Mouse (Mus musculus) stomach, embryonic 15.5 days (tissue): ENCODE measurements around the gene C730034F03Rik. TPM values are rescaled to one million over a fixed set of nuclear protein-coding genes. Genes with fewer than 3 reads are reported as not detected.

Source experiments
- ATAC-seq: fragments of 200-750 bp; cut with Nextera tagmentation; 2 replicates; pipeline ENCODE4 v1.8.0; 2017; ENCODE audit warnings: low read depth, moderate number of reproducible peaks, moderate TSS enrichment; ENCODE audit not compliant: insufficient read depth, low FRiP score
- H3K27ac ChIP-seq: fragments of 300-500 bp; sonication (generic); 2 replicates; pipeline ENCODE4 v1.5.1; 2015; ENCODE audit warnings: mild to moderate bottlenecking, inconsistent platforms
- H3K27me3 ChIP-seq: fragments of 300-500 bp; sonication (generic); replicated peaks from 2 replicates; pipeline ENCODE4 v1.6.1; 2015; ENCODE audit warnings: inconsistent platforms
- H3K36me3 ChIP-seq: fragments of 300-500 bp; sonication (generic); 2 replicates; pipeline ENCODE4 v1.6.1; 2015; ENCODE audit warnings: inconsistent platforms
- H3K4me1 ChIP-seq: fragments of 300-500 bp; sonication (generic); 2 replicates; pipeline ENCODE4 v1.6.1; 2015; ENCODE audit warnings: inconsistent platforms
- H3K4me2 ChIP-seq: fragments of 300-500 bp; sonication (generic); 2 replicates; pipeline ENCODE4 v1.6.1; 2015; ENCODE audit warnings: mild to moderate bottlenecking, inconsistent platforms
- H3K4me3 ChIP-seq: fragments of 300-500 bp; sonication (generic); replicated peaks from 2 replicates; pipeline ENCODE4 v1.5.1; 2015; ENCODE audit warnings: inconsistent platforms
- H3K9ac ChIP-seq: fragments of 300-500 bp; sonication (generic); 2 replicates; pipeline ENCODE4 v1.6.1; 2015; ENCODE audit warnings: inconsistent platforms
- H3K9me3 ChIP-seq: fragments of 300-500 bp; sonication (generic); 2 replicates; pipeline ENCODE4 v1.6.1; 2016; ENCODE audit warnings: inconsistent platforms
- WGBS: fragments of 180-500 bp; shearing (Covaris S2); methylation state at CpG from one replicate; pipeline ENCODE4 v1.1.7; 2015; 5-methylcytosine and 5-hydroxymethylcytosine counted together
- polyA plus RNA-seq: library from polyadenylated mRNA; unstranded; fragments of >200 nt; fragmentation: Nextera tagmentation; extraction: Ambion mirVana; gene quantifications from 2 replicates; pipeline ENCODE4 v1.2.1, GENCODE M21; 2015

Gene C730034F03Rik
- polyA plus RNA-seq, 1 experiment from 2014 or later: 4.2 TPM

DNA sequence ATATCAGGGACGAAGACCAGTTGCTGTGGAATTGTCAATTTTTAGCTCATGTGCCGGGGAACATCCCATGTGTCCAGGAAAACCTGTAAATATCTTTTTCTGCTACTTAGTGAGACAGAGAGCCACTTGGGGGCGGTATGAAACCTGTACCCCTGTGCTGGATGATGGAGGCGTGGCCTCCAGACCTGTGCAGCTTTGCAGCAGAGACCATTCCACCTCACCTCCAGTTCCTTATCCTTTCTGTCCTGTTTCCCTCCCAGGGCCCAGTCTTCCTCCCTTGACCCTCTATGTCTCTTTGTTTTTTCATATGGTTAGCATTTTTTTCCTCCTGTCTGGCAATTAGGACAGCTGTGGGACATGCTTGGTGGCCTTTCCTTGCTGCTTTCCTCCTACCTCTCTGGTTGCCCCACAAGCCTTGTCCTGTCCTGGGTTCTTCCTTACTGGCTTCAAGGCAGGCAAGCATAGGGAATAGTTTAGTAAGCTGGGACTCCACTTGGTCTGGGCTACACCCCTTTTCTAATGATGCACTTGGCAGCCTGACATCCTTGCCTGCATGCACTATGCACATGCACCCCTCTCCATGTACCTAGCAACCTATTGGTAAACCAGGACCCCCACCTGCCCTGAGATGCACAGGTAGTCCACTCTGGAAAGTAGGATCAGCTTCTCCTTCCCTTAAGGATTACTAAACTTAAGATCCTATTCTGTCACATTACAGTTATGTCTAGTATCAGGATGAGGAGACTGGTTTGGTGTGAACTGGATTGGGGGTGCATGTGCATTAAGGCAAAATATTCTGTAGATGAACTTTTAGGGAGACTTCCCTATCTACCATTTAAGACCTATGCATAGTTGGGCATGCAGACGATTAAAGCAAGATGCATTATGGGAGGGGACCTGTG is 34.2 kb downstream of the C730034F03Rik start:
- Histone ChIP-seq H3K4me1 (no peaks in the 10 kb centered on the region), H3K9me3 (no peaks in the 10 kb centered on the region), H3K27ac (no peak overlapping the region), H3K9ac (no peak overlapping the region), H3K36me3 (no peaks in the 10 kb centered on the region), H3K27me3 (no peaks in the 10 kb centered on the region; the same call in 1 of the 2 replicates), H3K4me3 (no peak overlapping the region), H3K4me2 (no peak overlapping the region)
- no peak for ATAC-seq
- 44% methylated on average over 5 of the region's 5 CpGs for WGBS

DNA sequence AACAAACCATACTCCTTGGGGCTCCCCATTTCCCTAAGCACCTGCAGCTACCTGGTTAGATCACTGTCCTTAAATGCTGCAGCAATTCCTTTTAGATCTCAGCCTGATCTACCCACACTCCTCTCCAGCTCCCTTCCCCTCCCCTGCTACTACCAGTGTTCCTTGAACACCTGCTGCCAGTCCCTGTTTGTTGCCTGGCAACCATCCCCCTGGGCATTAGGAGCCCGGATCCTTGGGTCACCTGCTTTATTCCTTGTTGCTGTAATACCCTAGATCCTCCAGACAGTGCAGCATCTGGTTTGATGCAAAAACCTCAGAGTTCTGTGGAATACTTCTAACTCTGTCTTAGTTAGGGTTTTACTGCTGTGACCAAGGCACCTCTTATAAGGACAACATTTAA is 35.7 kb downstream of the C730034F03Rik start:
- no peak overlapping the region for H3K4me2 ChIP-seq
- H3K27ac ChIP-seq: no peak overlapping the region
- WGBS: 14% methylated on average over 1 of the region's 1 CpGs
- no peak overlapping the region for H3K9ac ChIP-seq
- H3K36me3 ChIP-seq: no peaks in the 10 kb centered on the region
- no peaks in the 10 kb centered on the region; the same call in 1 of the 2 replicates for H3K27me3 ChIP-seq
- H3K4me3 ChIP-seq: no peak overlapping the region
- no peaks in the 10 kb centered on the region for H3K4me1 ChIP-seq
- H3K9me3 ChIP-seq: no peaks in the 10 kb centered on the region
- no peak for ATAC-seq

DNA sequence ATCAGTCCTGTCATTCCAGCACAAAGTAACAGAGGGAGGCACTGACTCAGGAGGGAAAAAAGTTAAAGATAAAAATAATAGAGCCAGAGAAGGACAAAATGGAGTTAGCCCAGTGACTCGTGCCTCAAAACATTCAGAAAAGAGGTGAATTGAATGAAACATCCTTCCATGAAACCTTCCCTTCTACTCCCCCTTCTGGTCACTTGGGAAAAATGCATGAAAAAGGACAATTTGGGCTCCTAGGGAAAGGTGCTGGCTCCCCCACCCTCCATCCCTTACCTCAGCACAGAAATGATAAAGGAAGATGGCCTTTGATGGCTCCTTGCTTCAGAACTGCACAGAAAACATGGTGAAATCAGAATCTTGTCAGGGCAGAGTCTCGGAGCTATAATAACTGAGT is 39.2 kb downstream of the C730034F03Rik start:
- no peaks in the 10 kb centered on the region for H3K4me1 ChIP-seq
- H3K4me2 ChIP-seq: no peak overlapping the region
- H3K4me3 ChIP-seq: no peak overlapping the region
- H3K9me3 ChIP-seq: no peaks in the 10 kb centered on the region
- no peaks in the 10 kb centered on the region for H3K36me3 ChIP-seq
- ATAC-seq: no peak
- no peak overlapping the region for H3K27ac ChIP-seq
- H3K27me3 ChIP-seq: no peaks in the 10 kb centered on the region; the same call in 1 of the 2 replicates
- no peak overlapping the region for H3K9ac ChIP-seq
- WGBS: 29% methylated on average over 2 of the region's 2 CpGs

DNA sequence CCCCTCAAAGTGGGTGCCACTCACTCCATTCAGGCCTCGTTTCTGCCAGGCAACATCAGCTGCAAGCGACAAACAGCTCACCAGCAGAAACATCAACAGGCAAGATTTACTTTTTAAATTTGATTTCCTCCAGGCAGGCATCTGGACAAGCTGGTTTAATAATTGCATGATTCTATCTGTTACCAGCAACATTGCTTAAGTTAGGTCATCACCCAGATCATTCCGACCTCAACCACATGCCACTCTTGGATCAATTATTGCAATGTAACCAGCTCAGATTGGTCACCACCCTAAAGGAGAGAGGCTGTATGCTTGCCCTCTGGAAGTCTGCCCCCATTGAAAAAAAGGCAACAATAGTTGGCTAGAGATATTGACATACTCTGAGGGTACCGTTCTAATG is 42.1 kb downstream of the C730034F03Rik start:
- Histone ChIP-seq H3K9ac (no peak overlapping the region), H3K4me1 (peaks cover 9% of the 10 kb centered on the region)
- ATAC-seq: no peak

DNA sequence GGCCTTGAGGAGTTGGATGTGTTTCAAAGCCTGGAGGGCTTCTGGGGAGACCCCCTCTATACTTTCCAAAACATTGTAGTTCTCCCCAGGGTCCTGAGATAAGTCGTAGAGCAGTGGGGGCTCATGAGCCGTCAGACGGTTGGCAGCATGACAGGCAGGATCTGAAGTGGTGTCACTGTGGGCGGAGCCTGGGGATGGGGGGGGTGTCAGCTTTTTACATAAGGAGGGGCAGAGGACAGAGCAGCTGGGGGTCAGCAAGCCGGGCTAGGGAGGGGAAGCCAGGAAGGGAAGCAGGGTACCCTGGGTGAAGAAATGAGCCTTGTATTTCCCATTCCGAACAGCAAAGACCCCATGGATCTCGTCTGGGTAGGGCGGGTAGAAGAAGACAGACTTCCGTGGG is 44.0 kb downstream of the C730034F03Rik start:
- Histone ChIP-seq H3K27me3 (no peaks in the 10 kb centered on the region), H3K4me3 (no peak overlapping the region), H3K9ac (no peak overlapping the region), H3K4me2 (no peak overlapping the region), H3K27ac (no peak overlapping the region), H3K36me3 (no peaks in the 10 kb centered on the region), H3K4me1 (peaks cover 10% of the 10 kb centered on the region), H3K9me3 (no peaks in the 10 kb centered on the region)
- no peak for ATAC-seq
- WGBS: 77% methylated on average over 9 of the region's 9 CpGs

More for the DNA sequence above, 42.1 kb downstream of the C730034F03Rik start:
- Histone ChIP-seq H3K4me3 (no peak overlapping the region), H3K9me3 (no peaks in the 10 kb centered on the region), H3K4me2 (no peak overlapping the region), H3K27me3 (no peaks in the 10 kb centered on the region; the same call in 1 of the 2 replicates), H3K36me3 (no peaks in the 10 kb centered on the region), H3K27ac (no peak overlapping the region)
- whole genome bisulfite sequencing: 84% methylated on average over 4 of the region's 4 CpGs

DNA sequence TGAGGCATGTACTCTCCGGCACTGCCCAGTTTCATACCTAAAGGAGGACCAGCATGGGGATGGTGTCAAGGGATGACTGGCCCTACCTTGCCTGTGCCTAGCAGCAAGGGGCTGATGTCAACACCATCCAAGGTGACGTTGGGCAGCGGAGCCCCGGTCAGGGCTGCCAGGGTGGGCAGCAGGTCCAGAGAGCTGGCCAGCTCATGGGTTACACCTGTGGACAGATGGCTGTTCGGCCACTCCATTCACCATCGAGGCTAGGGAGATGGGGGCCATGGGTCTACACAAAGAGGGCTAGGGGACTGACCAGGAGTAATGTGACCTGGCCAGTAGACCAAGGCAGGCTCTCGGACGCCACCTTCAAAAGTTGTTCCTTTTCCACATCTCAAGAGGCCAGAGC is 44.5 kb downstream of the C730034F03Rik start:
- no peak overlapping the region for H3K9ac ChIP-seq
- H3K4me3 ChIP-seq: no peak overlapping the region
- no peaks in the 10 kb centered on the region for H3K27me3 ChIP-seq
- no peak overlapping the region for H3K4me2 ChIP-seq
- H3K9me3 ChIP-seq: no peaks in the 10 kb centered on the region
- no peak overlapping the region for H3K27ac ChIP-seq
- H3K36me3 ChIP-seq: no peaks in the 10 kb centered on the region
- peaks cover 10% of the 10 kb centered on the region for H3K4me1 ChIP-seq
- no peak for ATAC-seq
- 97% methylated on average over 8 of the region's 8 CpGs for WGBS

DNA sequence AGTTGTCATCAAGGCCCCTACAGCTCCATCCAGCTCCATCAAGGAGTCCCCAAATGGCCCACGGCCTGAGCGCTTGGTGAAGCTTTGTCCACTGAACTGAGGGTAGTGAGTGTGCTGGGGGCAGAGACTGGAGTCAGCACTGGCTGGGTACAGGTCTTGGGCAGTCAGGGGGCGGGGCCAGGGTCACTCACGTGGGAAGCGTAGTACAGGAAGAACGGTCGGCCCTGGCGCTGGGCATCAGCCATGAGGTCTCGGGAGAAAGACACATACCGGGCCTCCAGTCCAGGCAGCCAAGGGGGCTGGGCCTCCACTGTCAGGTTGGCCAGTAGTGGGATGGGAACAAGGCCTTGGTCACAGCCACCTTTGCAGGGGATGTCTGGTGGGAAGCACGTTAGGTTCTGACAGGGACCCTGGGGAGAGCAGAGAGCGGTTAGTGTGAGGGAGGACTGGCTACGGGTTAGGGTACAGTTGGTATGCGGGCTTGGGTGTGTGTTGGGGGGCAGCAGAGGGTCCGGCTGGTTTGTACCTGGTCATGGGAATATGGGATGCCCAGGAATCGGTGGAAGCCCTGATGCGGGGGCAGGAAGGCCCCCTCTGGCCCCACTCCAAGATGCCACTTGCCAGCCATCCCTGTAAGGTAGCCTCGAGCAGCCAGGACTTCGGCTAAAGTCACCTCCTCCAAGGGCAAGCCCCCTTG is 45.4 kb downstream of the C730034F03Rik start:
- no peak overlapping the region for H3K9ac ChIP-seq
- WGBS: 94% methylated on average over 19 of the region's 19 CpGs

DNA sequence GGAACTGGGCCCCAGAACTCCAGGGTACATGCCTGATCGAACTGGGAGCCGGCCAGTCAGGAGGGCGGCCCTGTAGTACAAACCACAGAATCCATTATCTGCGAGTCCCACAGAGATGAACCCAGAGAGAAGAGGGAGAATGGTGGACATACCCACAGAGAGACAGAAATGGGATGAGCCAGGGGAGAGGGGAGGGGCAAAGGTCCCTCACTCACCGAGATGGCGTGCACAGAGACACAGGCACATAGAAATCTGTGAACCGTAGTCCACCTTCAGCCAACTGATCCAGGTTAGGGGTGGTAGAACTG is 45.9 kb downstream of the C730034F03Rik start:
- ATAC-seq: no peak
- H3K9ac ChIP-seq: no peak overlapping the region
- H3K4me1 ChIP-seq: peaks cover 10% of the 10 kb centered on the region
- H3K4me3 ChIP-seq: peak overlapping the region; percentile 60
- peak overlapping the region; percentile 91 for H3K4me2 ChIP-seq
- no peaks in the 10 kb centered on the region for H3K27me3 ChIP-seq
- H3K36me3 ChIP-seq: no peaks in the 10 kb centered on the region
- no peak overlapping the region for H3K27ac ChIP-seq
- no peaks in the 10 kb centered on the region for H3K9me3 ChIP-seq
- 85% methylated on average over 7 of the region's 7 CpGs for WGBS

More for the DNA sequence above, 45.4 kb downstream of the C730034F03Rik start:
- Histone ChIP-seq H3K4me3 (no peak overlapping the region), H3K4me1 (peaks cover 10% of the 10 kb centered on the region), H3K27ac (no peak overlapping the region), H3K4me2 (no peak overlapping the region), H3K9me3 (no peaks in the 10 kb centered on the region), H3K27me3 (no peaks in the 10 kb centered on the region), H3K36me3 (no peaks in the 10 kb centered on the region)
- no peak for ATAC-seq

DNA sequence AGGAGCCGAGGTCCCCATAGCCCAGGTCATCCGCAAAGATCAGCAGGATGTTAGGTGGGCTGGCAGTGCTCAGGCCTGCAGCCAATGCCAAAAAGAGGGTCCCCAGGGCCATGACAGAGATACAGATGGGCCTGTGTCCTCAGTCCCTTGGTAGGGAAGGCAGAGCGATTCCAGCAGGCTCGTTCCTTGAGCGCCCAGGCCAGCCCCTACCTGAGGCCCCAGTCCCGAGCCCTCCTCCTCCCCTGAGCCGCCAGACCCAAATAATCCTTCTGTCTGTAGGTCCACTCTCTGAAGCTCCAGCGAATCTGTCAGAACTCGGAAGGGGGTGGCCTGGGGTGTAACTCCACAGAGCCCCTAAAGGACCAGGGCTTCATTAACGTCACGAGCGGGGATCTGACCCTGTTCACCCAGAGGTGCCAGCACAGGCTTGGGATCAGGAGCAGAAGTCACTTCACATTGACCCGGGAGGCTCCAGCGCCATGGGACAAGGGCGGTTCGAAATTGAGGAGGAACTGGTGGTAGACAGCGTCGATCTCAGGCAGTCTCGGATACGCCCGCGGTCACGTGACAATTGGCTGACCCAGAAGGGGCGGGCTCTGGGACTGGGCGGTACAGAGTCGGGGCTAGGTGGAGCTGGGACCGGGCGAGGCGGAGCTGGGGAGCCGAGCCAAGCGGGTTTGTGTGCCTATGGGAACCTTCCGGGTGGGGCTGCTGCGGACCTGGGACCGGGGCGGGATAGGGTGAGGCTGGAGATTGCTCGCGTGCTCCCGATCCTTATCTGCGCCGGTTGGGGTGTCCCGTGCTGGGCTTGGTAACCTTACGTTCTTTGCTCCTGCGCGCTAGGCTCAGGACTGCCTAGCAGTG is 46.5 kb downstream of the C730034F03Rik start:
- Histone ChIP-seq H3K27ac (peak overlapping the region; percentile 80), H3K4me1 (peaks cover 10% of the 10 kb centered on the region), H3K4me3 (peak overlapping the region; percentile 60), H3K4me2 (peak overlapping the region; percentile 91), H3K9ac (peak overlapping the region; percentile 52; the same call in 1 of the 2 replicates), H3K9me3 (no peaks in the 10 kb centered on the region), H3K36me3 (no peaks in the 10 kb centered on the region), H3K27me3 (no peaks in the 10 kb centered on the region)
- ATAC-seq: peak; percentile 97
- WGBS: 10% methylated on average over 44 of the region's 44 CpGs

DNA sequence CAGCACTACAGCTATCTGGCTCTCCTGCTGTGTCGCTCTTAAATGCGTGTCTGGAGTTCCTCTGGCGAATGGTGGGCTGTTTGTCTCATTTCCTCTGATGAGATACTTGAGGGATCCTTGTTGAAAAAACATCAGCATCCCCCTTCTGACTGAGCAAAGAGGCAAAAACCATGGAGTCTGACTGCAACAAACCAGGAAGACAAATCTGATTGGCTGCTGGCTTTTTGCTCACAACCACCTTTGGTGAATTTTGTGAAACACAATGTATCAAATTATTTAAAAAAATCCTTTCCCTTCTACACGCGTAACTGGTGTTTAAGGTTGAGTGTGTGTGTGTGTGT is 47.1 kb downstream of the C730034F03Rik start:
- 3% methylated on average over 5 of the region's 5 CpGs for WGBS
- ATAC-seq: no peak
- Histone ChIP-seq H3K9me3 (no peaks in the 10 kb centered on the region), H3K4me2 (peak overlapping the region; percentile 91), H3K4me1 (peaks cover 10% of the 10 kb centered on the region), H3K27ac (peak overlapping the region; percentile 80), H3K27me3 (no peaks in the 10 kb centered on the region), H3K36me3 (no peaks in the 10 kb centered on the region), H3K4me3 (peak overlapping the region; percentile 60), H3K9ac (peak overlapping the region; percentile 52; the same call in 1 of the 2 replicates)

DNA sequence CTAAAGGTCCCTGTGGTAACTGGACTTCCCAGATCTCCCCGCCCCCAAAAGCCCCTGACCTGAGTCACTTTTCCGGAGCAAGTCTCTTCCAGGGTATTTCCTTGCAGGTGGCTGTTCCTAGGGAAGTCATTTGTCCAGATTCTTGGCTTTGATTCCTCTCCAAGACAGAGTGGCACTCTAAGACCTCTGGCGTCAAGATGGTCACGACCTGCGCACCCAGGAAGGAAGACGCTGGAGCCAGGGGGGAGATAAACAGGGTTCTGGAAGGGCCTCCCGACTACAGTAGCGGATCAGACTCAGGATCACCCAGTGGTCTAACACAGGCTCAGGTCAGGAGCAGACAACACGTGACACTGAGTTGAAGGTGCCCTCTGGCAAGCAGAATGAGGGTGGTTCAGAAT is 47.7 kb downstream of the C730034F03Rik start, which contains the start of gene Arsa:
Gene Arsa (minus strand): TSS at position 335 of the 401 bp plus-strand sequence.
- peaks cover 10% of the 10 kb centered on the region for H3K4me1 ChIP-seq
- peak within 1 kb of the TSS; percentile 80 for H3K27ac ChIP-seq
- ATAC-seq: no peak
- H3K36me3 ChIP-seq: no peaks in the 10 kb centered on the region
- H3K9me3 ChIP-seq: no peaks in the 10 kb centered on the region
- no peaks in the 10 kb centered on the region for H3K27me3 ChIP-seq
- peak within 1 kb of the TSS; percentile 91 for H3K4me2 ChIP-seq
- WGBS: 24% methylated on average over 9 of the region's 9 CpGs
- peak within 1 kb of the TSS; percentile 60 for H3K4me3 ChIP-seq
- H3K9ac ChIP-seq: peak within 1 kb of the TSS; percentile 52; the same call in 1 of the 2 replicates
